Mouse (Mus musculus) T-cell, adult 2 months (primary cell): ENCODE measurements around the gene Mis18a.

Source experiments
- DNase-seq: peaks from one replicate; pipeline ENCODE4 v3.0.0; 2022; ENCODE audit warnings: low spot score

Mis18a gene

DNA sequence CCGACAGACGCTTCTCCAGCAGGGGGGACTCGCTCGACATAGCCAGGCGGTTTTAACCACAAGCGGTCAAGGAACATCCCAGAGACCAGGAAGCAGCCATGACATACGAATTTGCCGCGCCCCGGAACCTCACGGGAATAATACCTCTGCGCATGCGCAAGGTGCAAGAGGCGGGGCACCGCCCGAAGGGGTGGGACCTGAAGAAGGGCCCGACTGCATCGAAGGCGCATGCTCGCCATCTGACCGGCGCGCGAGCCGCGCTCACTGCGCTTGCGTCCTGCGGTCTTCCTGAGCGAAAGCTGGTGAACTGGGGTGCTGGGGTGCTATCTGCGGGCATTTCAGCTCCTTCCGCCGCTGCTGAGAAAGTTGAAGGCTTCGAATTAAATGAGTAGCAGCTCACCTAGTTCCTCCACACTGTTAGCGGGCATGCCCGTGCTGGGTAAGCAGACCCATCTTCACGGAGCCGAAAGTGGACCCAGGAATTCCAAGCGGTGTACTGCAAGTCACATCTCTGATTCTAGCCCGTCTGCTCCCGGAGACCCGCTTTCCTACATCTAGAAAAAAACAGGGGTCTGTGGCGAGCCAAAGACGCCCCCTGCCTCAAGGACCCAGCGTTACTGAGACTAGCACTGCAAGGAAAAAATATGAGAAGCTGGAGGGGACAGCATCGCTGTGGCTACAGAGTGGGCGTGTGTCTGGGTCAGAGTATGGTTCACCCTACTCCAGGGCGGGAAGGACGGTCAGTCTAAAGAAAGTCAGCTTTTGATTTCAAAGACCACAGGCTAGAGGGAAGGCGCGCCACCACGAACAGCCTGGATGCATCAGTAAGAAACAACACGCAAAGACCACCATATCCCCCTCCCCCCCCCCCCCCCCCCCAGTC lies at the start of gene Mis18a:
TSS of gene Mis18a (minus strand) at position 172 of the 883 bp plus-strand sequence.
- peak; percentile 92 for DNase-seq

DNA sequence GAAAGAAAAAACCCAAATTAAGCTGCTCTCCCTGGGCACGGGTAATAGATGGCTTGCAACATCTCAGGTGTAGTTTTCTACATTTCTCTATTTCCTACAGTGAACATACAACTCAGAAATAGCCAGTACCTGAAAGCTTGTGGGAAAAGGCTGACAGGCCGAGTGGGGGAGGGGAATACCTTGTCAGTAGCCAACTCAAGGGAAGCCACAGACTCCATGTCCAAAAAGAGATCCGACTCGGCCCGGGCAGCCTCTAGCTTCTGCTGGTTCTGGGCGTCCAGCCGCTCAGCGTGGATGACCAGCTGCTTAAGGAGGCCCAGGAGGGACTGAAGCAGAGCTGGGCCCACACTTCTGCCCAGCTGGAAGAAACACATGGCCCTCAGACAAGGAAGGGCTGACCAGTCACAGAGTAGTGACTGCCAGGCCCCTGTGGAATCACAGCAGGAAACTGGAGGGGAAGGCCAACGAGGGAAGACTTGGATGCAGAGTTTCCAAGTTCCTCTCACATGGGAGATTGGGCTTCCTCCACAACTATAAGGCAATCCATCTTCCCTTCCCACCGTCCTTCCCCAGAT lies 48.8 kb upstream of the Mis18a start:
- DNase-seq = no peak

DNA sequence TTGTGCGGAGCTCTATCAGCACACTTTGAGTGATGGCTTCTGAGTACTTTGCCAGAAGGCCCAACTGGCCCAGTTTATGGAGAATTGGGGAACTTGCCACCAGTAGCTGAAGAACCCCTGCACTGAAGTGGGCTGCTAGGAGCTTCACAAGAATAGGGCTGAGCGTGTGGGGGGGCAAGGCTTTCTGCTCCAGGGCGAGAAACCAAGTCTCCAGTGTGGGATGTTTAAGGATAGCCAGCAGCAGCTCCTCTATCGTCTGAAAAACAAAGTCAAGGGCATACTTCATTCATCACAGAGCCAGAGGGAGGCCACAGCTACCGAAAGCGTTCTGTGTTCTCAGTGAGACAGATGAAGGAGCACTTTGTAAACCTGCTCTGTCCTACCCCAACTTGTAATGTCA lies 47.4 kb upstream of the Mis18a start:
- no peak for DNase-seq

DNA sequence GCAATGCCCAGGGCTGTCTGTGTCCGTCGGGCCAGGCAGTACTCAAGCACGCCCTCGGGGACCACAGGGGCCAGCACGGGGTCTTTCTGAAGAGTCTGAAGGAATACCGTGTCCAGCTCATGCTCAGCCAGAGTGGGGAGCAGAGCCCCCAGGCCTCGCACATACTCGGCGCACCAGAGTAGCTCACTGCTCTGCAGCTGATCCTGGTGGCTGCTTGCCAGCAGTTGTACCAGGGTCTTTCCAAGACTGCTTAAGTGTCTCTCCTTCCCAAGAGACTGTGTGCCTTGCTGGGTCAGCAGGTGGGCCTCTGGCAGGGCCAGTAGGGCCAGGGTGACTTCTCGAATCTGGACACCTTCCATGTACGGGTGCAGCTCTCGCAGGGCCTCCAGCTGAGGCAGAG lies 47.0 kb upstream of the Mis18a start:
- DNase-seq = no peak

DNA sequence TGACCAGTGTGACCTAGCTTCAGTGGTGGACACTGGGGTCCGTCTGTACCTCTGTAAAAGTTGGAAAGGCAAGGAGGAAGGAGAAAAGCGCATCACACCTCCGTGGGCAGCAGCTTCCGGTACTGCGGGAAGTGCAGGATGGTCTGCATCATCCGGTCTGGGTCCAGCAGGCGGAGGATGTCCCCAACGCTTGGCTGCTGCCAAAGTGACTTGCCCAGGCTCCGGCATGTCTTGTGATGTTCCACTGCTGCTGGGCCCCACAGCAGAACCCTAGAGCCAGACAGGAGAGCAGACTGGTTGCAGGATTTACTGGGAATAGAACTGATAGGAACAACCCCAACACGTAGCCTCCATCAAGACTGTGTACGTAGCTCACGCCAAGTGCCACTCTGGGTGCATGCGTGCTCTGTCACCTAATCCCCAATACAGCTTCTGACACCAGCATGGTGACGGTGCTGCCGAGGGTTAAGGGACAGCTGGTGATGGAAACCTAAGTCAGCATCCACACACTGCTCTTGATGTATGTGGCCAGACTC lies 39.8 kb upstream of the Mis18a start:
- DNase-seq = no peak

DNA sequence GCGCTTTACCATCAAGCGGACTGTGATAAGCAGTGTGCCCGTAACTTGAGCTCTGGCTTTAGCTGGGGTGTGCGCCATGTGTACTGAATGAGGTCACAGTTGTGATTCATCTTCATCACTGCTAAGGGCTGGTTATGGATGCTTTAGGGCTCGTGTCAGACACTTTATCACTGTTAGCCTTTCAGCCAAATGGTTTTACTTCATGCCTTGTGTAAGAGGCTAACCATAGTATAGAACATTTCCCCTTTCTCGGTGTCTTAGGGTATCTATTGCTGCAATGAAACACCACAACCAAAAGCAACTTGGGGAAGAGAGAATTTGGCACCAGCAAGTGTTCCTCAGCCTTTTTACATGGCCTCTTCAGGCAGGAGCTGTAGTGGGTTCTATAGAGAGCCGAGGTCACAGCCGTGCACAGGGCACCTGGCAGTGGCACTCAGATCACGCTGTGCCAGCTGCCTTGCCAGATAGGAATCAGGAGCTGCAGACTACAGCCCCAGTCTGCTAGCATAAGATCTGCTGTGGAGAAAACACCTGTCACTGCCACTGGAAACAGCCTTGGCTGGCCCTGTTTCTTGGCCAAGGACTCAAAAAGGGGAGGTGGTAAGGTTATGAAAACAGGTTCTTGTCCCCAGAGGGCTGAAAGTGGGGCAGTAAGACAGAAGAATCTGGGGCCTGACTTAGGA lies 38.1 kb upstream of the Mis18a start:
- DNase-seq = no peak

DNA sequence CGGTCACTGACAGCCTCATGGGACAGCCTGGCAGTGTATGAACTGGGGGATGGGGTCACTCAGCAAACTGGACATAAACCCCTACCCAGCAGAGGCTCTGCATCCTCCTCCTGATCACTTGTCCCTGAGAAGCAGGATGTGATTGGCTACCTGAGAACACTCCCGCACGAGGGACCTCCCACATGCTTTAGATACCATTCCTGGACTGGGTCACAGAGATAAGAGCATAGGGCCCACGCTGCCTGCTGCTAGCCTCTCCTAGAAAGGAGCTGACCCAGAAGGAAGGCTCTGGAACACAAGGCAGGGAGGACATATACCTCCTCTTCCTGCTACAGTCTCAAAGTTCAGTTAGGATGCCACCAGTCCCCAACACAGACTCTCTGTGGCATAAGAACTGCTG lies 33.3 kb upstream of the Mis18a start:
- DNase-seq = no peak

DNA sequence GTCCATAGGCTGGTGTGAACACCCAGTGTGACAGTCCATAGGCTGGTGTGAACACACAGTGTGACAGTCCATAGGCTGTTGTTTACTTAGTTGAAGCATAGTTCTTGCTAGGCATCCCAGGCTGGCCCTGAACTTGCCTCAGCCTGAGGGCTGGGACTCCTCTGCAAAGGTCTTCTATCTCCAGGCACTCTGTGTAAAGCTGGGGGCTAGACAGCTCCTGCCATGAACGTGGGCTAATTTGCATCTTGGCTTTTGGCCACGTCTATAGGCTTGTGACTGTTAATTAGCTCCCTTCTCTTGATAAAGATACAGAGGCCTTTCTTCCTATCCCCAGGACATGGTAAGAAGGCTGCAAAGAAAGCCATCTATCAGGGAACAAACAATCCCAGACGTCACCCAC lies 32.1 kb upstream of the Mis18a start:
- no peak for DNase-seq

DNA sequence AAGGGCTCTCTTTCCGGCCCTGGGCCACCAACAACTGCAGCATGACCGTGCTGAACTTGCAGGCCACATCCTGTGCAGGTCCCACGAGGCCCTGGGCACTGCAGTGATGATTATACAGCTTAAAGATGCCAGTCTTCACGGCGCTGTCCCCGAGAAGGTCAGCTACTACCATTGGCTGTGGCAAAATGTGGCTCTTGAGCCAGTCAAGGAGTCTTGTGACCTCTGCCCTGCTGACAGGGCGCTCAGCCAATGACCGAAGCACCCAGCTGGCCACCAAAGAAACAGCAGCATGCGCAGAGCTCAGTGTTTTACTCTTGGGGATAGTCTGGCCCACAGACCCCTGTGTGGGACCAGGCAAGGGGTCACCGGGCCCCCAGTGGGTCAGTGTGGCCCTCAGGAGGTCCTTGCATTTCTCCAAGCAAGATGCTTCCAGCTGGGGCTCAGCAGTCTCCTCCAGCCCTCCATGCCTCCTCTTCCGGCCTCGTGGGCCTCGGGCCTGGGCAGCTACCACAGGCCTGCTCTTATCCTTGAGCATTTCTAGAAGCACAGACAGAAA lies 26.3 kb upstream of the Mis18a start:
- no peak for DNase-seq

DNA sequence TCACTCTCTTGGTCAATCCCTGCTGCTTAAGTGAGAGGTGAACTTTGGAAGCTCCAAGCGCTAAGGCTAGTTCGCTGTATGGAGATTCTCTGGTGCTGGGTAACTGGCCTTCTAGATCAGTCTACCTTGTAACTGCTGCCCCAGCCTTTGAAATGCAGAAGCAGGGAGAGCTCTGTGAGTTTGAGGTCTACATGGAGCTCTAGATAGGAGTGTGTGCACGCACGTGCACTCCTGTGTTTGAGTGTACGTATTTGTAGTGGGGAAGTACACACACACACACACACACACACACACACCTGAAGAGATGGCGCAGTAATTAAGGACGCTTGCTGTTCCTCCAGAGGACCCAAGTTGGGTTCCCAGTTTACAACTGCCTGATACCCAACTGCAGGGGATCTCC lies 21.0 kb upstream of the Mis18a start:
- no peak for DNase-seq

DNA sequence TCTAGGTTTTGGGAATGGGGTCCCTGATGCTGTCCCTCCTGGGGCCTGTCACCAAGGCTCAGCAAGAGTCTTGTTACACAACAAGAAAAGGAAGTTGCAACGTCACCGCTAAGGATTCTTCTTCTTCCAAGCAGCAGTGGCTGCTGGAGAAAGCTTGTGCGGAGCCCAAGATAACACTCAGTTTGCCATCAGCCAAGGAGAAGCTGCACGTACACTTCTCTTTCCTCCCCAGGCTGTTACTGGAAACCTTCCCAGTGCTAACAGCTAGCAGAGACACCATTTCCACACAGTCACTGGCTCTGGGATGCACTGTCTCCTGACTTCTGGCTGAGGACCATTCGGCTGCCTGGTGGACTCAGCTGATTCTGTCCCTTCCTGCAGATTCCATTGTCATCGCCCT lies 19.9 kb upstream of the Mis18a start:
- no peak for DNase-seq

DNA sequence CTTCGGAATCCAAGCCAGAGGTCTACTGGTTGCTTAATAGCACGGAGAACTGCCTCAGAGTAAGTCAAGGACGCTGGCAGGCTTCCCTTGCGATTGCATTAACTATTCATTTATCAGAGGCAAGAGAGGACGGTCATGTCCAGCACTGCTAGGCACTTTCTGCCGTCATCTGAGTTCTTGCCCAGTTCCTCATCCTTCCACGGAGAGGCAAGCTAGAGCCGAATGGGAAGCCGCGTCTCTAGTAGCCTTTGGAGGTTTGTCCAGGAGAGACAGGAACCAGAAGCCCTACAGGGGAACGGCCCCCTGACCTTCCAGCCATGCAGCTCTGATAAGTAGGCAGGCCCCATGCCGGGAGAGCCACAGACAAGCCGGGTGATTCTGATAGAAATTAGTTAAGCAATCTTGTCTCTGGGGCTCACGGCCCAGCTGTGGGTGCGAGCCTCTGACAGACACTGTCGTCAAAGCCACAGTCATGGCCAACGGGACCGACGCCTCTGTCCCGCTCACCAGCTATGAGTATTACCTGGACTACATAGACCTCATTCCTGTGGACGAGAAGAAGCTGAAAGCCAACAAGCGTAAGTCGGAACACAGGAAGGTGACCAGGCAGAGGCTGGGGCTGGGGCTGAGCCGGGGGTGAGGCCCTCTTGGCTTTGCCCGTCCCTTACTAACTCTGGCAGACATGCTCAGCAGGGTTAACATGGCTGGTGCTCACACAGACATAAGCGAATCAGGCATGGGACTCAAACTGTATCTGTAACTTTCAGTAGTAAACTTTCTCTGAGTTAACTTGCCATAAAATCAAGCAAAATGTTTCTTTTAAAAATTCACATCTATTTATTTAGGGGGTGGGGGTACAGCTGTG lies 11.1 kb upstream of the Mis18a start, which contains the start of gene Mrap:
TSS of gene Mrap (plus strand) at position 116 of the 865 bp plus-strand sequence.
- no peak for DNase-seq

DNA sequence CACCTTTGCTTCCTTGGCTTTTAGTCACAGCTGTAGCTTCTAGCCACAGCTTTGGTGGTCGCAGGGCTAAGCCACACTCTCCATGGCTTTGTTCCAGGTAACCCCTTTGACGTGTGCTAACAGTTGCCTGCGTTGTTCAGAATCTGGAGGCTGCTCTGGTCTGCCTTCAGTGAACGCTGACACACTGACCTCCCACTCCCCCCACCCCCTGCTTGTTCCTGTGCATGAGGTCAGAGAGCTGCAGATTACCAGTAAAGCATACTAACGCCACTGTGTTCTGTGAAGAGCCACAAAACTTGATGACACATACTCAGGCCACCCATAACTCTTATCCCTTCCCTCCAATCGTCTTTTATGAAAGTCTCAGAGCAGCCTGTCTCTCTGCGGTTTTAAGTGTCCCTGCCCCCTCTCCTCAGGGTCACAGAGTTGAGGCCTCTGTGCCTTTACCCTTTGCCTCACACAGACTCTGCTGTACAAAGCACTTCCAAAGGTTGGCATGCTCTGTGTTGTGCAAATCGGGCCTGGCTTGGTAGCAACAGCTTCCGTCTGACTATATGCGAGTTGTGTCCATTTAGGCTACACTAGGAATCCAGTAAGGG lies 9.6 kb upstream of the Mis18a start:
- DNase-seq = no peak

DNA sequence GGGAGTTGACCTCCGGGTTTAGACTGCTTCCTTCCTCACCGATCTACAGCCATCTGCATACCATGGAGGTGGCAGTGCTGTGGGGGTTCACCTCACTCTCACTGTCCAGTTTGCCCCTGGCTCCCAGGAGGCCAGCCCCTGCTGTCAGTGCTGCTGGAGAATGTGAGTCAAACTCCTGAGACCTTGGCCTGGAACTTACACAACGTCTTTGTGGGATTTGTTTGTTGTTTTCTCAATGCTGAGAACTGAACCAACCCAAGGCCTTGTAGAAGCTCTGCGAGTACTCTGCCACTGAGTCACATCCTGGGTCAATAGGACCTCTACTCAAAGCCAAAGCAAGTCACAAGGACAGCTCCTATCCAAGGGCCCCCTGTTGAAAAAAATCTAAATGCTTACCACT lies 8.4 kb upstream of the Mis18a start:
- DNase-seq = no peak

DNA sequence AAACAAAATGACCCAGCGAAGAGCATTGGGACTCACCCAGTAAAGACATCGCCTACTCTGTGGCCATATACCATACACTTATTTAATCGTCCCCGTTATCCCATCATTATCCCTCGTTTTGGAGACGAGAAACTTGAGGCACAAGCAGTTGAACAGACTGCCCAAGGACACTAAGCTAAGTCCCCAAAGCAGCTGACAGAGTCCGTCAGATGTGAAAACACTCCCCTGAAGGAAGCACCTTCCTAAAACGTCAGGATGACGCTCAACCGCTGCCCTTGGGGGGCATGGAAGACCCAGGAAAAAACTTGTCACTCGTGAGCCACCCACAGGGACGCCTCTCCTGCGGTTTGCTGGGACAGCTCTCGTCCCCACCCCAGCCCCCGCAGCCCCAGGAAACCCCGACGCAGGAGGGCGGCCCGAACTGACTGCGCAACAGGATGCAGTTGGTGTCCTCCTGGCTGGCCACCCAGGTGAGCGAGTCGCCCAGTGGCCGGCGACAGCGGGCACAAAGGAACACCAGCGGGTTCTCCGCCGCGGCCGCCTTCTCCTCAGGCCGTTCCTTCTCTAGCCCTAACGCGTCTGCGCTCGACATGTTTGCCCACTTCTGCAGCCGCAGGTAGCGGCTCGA lies 490 bp downstream of the Mis18a start:
- DNase-seq = peak; percentile 50

DNA sequence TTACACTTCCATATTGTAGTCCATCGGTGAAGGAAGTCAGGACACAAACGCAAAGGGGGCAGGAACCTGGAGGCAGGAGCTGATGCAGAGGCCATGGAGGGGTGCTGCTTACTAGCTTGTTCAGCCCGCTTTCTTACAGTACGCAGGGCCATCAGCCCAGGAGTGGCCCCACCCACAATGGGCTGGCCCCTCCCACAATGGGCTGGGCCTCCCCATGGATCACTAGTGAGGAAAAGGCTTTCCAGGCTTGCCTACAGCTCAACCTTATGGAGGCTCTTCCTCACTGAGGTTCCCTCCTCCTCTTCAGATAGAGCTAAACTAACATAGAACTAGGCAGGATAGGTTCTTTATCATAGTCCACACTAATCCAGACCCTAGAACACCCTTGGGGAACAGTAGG lies 3.2 kb downstream of the Mis18a start:
- DNase-seq = no peak

DNA sequence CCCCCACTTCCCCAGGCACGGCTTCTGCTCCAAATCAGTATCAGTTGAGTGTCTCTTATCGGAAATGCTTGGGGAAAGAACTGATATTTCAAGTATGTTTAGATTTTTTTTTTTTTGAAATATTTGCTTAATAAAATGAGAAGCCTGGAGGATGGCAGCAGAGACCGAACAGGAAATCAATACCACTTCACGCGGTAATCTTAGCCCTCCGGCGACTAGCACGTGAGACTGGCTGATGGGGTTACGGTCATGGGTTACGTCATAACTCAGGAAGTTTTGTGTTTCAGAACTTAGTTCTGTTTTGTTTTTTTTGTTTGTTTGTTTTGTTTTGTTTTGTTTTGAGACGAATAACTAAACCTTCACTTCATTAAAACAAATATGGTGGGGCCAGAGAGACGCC lies 16.9 kb downstream of the Mis18a start:
- no peak for DNase-seq

DNA sequence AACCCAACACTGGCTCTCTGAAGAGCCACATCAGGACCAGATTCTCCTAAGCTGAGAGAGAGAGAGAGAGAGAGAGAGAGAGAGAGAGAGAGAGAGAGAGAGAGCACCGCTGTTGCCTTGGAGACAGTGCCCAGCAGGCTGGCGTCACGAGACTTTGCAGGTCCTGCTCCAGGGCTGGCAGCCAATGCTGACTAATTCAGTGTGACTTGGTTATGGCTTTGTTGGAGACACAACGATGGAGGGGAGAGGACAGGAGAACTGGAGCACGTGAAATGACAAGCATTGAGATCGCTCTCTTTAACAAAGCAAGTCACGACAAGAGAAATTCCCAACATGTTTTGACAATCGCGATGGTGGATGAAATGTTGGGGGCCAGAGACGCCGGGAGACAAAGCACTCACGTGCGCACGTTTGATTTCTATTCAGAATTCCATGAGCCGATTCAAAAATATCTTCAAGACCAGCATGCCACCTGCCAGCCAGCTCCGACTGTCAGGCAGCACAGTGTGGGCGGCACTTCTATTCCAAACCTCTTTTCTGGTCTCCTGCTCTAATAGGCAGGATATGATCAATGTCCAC lies 17.4 kb downstream of the Mis18a start:
- DNase-seq = no peak

DNA sequence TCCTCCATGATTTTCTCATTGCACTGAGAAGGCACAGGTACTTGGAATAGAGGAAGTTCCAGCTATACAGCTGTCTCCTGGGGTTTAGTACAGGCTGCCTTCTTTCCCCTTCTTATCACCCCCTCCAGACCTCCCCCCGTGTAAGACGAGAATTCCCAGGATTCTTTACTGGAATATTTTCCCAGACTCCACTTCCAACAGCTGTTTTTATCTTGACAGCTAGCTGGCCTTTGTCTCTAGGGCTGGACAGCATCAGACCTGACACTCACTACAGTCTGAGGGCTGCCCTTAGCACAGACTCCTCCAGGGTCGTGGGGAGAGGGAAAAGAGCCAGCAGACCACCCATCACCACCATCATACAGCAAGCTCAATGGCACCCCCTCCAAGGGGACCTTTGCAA lies 20.9 kb downstream of the Mis18a start:
- no peak for DNase-seq

DNA sequence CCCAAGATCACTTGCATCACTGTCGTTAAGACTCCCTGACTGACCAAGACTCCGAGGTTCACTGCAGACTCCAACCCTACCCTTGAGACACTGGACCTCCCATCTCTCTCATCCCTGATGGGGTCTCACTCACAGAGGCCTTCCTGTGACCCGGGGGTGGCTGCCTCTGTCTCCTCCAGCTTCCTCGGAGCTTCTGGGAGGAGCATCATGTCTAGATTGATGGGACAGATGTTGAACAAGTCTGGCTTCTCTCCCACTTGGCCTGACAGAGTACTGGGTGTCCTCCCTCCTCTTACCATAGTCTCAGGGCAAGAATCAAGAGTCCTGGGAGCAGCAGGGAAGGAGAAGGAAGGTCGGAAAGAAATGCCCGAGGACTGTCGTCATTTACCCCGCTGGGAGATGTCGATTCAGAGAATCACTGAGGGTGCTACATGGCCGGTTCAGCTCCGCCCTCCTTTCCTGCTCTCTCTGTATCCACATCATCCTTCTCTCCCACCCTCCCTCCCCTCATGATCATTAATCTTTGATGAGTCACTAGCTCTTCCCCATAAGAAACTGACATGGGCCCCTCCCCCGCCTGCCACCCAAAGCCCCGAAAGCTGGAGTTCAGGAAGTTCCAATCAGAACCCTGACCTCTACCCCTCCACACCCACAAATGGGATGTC lies 22.9 kb downstream of the Mis18a start:
- DNase-seq = no peak
